13 mouse cellular contexts compared by ENCODE assay signal in the genomic region with DNA sequence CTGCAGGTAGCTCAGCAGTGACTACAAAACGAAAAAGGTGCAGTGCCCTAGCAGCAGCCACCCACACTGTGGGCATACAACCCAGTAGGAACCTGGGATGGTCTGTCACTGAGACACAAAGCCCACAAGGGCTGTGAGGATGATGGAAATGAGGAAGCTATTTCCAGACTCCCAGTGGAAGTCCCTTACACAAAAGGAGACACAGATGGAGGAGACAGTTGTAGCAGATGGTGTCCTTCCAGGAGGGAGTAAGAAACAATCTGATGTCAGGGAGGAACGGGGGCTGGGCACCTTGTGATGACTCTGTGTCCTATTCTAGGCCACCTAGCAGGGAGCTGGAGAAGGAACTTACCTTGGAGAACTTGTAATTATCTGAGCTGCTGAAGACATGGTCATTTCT.
DNase-seq lines count a peak whose midpoint lies in the region; ATAC-seq and TF ChIP-seq lines count a peak whose summit lies in the region.
"Had no signal": no experiment of that assay in that cellular context is flagged by ENCODE, and none has a peak within 500 bp of the region (broad histone marks: within the 10 kb centered on the region; RNA-seq: fewer than 3 reads in every experiment).

No protein-coding gene starts in this region.

- H3K4me3 ChIP-seq in cerebellum, adult 2 months (replicated peaks; ENCODE audit: insufficient read depth, low read depth, low read length) = no peak overlapping the region
- H3K4me3 ChIP-seq: liver, embryonic 13.5 days; midbrain, embryonic 15.5 days had no signal

- 6% methylated on average over 2 of the region's 2 CpGs for WGBS in cerebellum, adult 2 months

- peaks cover 17% of the 10 kb centered on the region for H3K4me1 ChIP-seq in cerebellum, adult 2 months (ENCODE audit: control insufficient read depth, insufficient read depth, low read length)
- H3K4me1 ChIP-seq: liver, embryonic 13.5 days; midbrain, embryonic 15.5 days had no signal

- no peak for ATAC-seq in inflammation-experienced regulatory T-cells, adult 6 months
- ATAC-seq: forebrain, postnatal 0 days; midbrain, embryonic 15.5 days had no signal

- peak overlapping the region; percentile 73 for H3K27ac ChIP-seq in cerebellum, adult 2 months (ENCODE audit: insufficient read depth, low read length)
- H3K27ac ChIP-seq: liver, embryonic 13.5 days; midbrain, embryonic 15.5 days had no signal

- no peak for TF ChIP-seq POLR2A in cerebellum, adult 2 months (IDR thresholded peaks at IDR 0.05; ENCODE audit: borderline replicate concordance, insufficient read depth, low read length)

- TF ChIP-seq CTCF in cerebellum, adult 2 months (IDR thresholded peaks at IDR 0.05; ENCODE audit: borderline replicate concordance, insufficient read depth, low read depth, low read length) = no peak; the same call in 1 of the 2 replicates

- DNase-seq in cerebellum, adult 2 months = peak; percentile 89 to 98
- peak; percentile 85 to 91 for DNase-seq in cerebellum, postnatal 25 days
- DNase-seq in layer of hippocampus, postnatal 25 days (ENCODE audit: extremely low spot score in 1 of 2, low spot score in 1 of 2) = peak; percentile 10 to 15
- DNase-seq in right cerebral cortex, adult 2 months (ENCODE audit: low spot score in 2 of 2) = peak; percentile 78
- no peak for DNase-seq in testis, postnatal 10 days (ENCODE audit: low spot score)
- no peak for DNase-seq in lung, postnatal 36 days
- DNase-seq: adrenal gland, postnatal 25 days; forebrain, postnatal 0 days; kidney, postnatal 36 days; liver, embryonic 13.5 days; lung, postnatal 14 days had no signal

- no peaks in the 10 kb centered on the region for H3K27me3 ChIP-seq in cerebellum, adult 2 months (ENCODE audit: control insufficient read depth, insufficient read depth, low read length)
- H3K27me3 ChIP-seq: liver, embryonic 13.5 days; midbrain, embryonic 15.5 days had no signal

Comparison
In these comparisons a context has a peak if more than half of its experiments do, and no peak if none do; other contexts are left out.
1. DNase-seq: peak in cerebellum, adult 2 months (2 of 2), cerebellum, postnatal 25 days (2 of 2), layer of hippocampus, postnatal 25 days (2 of 2) and right cerebral cortex, adult 2 months (2 of 2); none in testis, postnatal 10 days (single experiment) and lung, postnatal 36 days (single experiment).